Mouse (Mus musculus) monocyte, adult 5-6 weeks (primary cell): ENCODE measurements around the gene Mettl26. TPM values are rescaled to one million over a fixed set of nuclear protein-coding genes. Genes with fewer than 3 reads are reported as not detected.
A peak's percentile ranks its signal among the peaks of the same experiment; 100 is the strongest.

ENCODE experiments used
- ATAC-seq: fragments of 153-309, 156-312 bp; replicated peaks from 2 replicates; pipeline ENCODE4 v1.8.0; 2017; ENCODE audit warnings: mild to moderate bottlenecking; ENCODE audit not compliant: low TSS enrichment, insufficient number of reproducible peaks, severe bottlenecking, poor library complexity, low FRiP score
- total RNA-seq: library from RNA; stranded (forward); fragments of 200-1000, 200-491, 200-594 nt; gene quantifications from 3 replicates; pipeline ENCODE4 v1.2.3, GENCODE M21; 2017

Mettl26 gene
- 1.3 to 10.0 TPM (median 7.0 TPM) in 3 replicates for total RNA-seq

GRCm38 (mm10) chr17:25874721-25875170 is at the start of gene Mettl26:
Gene Mettl26, plus strand, starts transcription at chr17:25875074.
- peak; percentile 57 for ATAC-seq

- ATAC-seq = no peak
Measured at GRCm38 (mm10) chr17:25825311-25825710, 49.6 kb upstream of the Mettl26 start.

DNA sequence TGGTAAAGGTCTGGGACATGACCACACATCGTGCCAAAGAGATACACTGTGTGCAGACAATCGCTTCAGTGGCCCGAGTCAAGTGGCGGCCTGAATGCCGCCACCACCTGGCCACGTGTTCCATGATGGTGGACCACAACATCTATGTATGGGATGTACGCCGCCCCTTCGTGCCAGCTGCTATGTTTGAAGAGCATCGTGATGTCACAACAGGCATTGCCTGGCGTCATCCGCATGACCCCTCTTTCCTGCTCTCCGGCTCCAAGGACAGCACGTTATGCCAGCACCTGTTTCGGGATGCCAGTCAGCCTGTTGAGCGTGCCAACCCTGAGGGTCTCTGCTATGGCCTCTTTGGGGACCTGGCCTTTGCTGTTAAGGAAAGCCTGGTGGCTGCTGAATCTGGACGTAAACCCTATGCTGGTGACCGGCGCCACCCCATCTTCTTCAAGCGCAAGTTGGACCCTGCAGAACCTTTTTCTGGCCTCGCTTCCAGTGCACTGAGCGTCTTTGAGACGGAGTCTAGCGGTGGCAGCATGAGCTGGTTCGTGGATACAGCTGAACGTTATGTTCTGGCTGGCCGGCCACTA is 48.8 kb upstream of the Mettl26 start:
- no peak for ATAC-seq

DNA sequence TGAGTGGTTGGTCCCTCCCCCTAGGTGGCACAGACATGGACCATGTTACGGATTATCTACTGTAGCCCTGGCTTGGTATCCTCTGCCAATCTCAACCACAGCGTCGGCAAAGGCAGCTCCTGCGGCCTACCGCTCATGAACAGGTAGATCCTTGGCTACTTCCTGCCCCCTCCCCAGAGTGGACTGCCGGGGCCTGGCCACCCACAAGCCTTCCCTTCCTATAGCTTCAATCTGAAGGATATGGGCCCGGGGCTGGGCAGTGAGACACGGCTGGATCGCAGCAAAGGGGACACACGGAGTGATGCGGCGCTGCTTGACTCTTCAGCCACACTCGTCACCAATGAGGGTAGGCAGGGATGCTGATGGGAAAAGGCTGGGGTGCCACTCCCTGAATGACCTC is 47.9 kb upstream of the Mettl26 start:
- ATAC-seq = no peak

- no peak for ATAC-seq
Measured at GRCm38 (mm10) chr17:25827546-25828222, 47.2 kb upstream of the Mettl26 start.

DNA sequence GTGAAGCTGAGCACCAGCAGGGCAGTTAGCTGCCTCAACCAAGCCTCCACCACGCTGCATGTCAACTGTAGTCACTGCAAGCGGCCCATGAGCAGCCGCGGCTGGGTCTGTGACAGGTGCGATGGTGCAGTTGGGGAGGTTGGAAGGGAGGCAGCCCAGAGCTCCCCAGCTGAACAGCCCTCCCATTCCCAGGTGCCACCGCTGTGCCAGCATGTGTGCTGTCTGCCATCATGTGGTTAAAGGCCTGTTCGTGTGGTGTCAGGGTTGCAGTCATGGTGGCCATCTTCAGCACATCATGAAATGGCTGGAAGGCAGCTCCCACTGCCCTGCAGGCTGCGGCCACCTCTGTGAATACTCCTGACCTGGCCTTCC is 46.7 kb upstream of the Mettl26 start:
- ATAC-seq = no peak

DNA sequence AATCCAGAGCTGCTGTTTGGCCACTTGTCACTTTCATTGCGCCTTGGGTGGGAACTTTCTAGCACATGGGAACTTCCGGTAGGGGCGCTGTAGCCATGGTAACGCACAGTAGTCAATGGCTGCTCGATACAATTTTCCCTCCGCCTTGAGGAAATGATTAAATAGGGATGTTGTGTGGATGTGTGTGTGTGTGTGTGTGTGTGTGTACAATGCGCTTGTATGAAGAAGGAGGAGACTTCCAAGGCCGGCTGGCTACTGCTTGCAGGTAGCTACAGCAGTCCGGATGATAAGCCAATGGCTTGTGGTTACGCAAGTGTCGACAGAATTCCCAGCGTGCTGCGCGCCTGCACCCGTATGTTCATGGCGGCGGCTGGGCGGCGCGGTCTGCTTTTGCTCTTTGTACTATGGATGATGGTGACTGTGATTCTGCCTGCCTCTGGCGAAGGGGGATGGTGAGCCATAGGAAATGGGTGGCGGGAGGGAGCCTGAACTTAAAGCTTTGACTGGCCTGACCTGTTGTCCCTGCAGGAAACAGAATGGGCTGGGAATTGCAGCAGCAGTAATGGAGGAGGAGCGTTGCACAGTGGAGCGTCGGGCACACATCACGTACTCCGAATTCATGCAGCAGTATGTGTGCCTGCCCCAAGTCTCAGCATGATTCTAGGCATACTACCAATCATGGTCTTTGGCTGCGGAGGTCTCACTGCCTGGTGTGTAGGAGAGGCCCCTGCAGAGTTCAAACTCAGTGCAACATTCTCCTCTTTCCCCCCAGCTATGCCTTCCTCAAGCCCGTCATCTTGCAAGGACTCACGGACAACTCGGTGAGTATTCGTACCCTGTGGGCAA is 45.9 kb upstream of the Mettl26 start, which contains the start of gene Jmjd8:
Jmjd8 (plus strand) TSS at position 156 of the 846 bp plus-strand sequence.
- peak; percentile 33 for ATAC-seq

GRCm38 (mm10) chr17:25829558-25830017 is 45.3 kb upstream of the Mettl26 start:
- no peak for ATAC-seq

- no peak for ATAC-seq
Measured at GRCm38 (mm10) chr17:25830200-25830753, 44.6 kb upstream of the Mettl26 start.

GRCm38 (mm10) chr17:25830806-25831431 is 44.0 kb upstream of the Mettl26 start:
- no peak for ATAC-seq

GRCm38 (mm10) chr17:25831451-25832281 is 43.2 kb upstream of the Mettl26 start:
- no peak for ATAC-seq

DNA sequence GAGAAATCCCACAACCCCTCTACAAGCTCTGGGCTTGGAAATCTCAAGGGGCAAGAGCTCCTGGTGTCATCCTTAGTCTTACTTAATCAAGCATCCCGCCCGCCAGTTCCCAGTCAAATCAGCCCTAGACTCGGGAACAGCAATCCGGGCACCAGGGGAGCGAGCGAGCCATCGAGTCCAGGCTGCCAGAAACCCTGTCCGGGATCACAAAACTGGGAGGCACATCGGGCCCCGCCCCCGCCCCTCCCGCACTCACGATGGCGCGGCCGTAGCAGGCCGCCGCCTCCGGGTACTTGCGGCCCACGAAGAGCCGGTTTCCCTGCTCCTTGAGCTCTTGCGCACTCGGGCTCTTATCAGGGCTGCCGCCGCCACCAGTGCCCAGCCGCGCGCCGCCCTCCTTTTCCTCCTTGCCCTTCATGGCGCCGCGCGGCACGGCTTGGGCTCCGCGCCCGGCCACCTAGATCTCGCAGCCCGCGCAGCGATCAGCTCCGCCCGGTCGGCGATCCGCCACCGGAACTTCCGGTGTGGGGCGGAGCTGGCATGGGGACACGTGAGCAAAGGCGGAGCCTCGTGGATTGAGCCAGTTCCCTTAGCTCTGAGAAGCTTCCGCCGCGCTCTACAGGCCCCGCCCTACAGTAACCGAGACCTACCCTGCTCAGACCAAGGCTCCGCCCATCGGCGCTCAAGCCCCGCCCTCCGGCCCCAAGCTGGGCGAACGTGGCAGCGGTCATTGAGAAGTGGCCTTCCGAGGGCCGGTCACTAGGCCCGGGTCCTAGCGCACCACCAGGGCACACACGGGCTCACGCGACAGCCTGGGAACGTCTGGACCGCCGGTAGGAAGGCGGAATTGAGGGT is 42.2 kb upstream of the Mettl26 start:
- ATAC-seq = peak; percentile 81

DNA sequence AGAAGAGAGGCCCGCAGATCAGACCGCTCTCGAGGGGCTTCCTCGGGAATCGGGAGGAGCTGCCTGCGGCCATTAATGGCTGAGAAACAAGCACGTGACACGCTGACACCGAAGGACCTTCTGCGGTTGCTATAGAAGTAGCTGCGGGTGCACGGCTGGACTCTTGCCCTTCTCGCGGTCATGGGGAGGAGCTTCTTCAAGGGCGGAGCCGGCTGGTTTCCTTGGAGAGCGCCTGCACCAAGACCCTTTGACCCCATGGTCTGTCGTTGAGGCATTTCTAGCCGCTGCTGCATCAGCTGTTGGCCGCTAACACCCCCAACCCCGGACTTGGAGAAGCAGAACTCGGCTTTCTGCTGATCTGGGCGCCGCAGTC is 41.6 kb upstream of the Mettl26 start, which contains the start of gene Stub1:
Stub1 (minus strand) TSS at position 114 of the 373 bp plus-strand sequence.
- peak; percentile 42 for ATAC-seq

DNA sequence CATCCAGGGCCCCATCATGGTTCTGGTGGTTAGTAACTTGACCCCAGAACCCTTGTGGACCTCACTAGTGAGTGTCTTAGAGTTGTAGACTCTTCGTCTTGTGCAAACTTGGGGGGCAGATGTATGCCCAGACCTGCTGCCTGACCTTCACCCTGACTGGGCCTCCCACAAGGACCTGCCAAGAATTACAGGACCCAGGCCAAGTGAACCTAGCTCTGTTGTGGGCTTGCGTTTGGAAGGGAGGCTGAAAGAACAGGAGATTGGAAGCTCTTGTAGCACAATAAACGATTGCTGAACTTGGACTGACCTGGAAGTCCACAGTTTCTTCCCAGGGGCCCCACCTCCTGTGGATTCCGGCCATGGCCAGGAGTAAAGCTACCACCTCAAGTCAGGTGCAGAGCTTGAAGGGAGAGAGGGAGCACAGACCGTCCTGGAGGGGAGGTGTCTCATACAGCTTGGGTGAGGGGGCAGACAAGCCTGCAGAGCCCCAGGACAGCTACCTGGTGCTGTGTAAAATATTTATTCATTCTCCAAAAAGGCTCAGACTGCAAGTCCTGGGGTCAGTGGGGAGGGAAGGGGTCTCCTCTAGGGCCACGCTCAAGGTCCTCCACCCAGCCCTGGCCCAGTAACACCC is 40.8 kb upstream of the Mettl26 start:
- no peak for ATAC-seq

- ATAC-seq = no peak
Measured at GRCm38 (mm10) chr17:25834595-25835222, 40.2 kb upstream of the Mettl26 start.

DNA sequence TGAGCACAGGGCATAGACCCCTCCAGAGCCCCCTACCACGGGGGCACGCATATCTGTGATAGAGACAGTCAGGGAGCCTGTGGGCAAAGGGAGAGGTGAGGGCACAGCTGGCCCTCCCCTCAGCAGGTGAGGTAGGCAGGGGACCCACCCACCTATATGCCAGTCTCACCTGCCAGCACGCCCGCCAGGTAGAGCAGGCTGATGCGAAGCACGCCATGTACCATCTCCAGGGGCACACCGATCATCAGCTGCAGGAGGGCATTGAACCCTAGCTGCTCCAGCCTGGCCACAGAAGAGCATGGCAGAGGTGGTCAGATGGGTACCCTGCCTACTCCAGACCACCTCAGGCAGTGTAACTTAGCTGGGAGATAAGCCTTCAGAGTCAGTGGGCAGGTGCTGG is 39.6 kb upstream of the Mettl26 start:
- ATAC-seq = no peak
